Mouse (Mus musculus): ENCODE data around the gene Zfp420. TPM values are rescaled to one million over a fixed set of nuclear protein-coding genes. Genes with fewer than 3 reads are reported as not detected.

Gene Zfp420
- polyA plus RNA-seq (2014; fragmentation: Illumina TruSeq; extraction: RNeasy Lipid Tissue Mini Kit (QIAGEN cat#74804); ENCODE audit: low read depth, low replicate concordance), result 21.9 TPM

DNA sequence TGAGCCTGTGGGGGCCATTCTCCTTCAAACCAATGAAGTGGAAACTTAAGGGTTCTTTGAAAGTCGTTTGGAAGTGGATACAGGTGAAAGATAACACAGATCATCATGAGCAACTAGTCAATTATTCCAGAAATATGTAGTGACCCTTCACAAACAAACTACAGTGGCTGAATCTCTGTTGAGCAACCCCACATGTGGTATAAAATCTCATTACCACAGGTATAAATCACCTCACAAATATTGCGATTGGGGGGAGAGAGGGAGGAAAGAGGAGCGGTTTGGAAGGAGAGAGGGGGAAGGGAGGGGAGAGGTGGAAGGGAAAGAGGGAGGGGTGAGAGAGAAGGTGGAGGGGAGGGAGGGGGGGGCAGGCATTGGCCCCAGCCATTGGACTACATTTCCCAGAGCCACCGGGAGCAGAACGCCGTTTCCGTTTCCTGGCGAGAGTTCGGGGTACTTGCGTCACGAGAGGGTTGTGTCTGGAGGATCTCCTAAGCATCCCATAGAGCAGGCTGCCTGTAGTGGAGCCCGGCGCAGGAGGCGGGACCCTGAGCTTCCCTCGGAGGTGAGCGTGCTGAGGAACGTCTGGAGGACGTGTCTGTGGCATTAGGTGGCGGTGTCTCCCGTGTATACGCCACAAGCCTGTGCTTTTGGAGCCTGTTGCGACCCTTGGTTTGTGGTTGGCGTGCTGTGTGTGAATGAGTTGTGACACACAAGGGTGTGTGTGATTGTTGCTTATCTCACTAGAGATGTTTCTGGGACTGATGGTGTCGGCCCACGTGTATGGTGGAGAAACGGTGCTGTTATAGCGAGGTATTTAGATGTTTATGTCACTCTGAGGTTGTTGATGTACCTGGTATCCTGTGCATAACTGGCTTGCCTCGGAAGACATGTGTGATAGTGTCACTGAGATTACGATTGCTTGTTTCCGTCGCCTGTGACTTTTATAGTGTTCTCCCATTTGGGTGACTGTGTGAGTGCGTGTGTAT lies at the start of gene Zfp420:
Zfp420 (plus strand) TSS at position 448 of the 986 bp plus-strand sequence.

DNA sequence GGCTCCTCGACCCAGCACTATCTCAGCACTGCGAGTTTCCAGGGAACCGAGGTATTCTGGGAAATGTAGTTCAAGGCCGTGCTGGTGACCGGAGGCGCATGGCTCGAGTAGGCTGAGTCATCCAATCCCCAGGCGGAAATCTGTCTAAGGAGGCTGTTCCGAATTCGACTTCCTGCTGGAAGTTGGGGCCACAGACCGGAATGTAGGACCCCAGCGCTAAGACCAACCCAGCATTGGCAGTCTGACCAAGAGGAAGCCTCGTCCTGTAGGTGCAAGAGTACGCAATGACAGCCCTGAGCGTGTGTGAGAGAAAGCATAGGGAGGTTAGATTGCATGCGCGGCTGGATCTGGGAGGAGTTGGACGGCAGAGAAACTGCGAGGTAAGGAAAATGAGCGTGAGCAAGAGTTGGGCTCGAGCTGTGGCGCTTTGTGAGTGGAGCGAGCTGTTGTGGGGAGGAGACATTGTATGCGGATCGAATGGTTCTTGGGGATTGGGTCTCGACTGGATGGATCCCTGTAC lies 43.8 kb upstream of the Zfp420 start, which contains the start of gene Zfp790:
Zfp790 (plus strand) TSS at position 205 of the 520 bp plus-strand sequence.

DNA sequence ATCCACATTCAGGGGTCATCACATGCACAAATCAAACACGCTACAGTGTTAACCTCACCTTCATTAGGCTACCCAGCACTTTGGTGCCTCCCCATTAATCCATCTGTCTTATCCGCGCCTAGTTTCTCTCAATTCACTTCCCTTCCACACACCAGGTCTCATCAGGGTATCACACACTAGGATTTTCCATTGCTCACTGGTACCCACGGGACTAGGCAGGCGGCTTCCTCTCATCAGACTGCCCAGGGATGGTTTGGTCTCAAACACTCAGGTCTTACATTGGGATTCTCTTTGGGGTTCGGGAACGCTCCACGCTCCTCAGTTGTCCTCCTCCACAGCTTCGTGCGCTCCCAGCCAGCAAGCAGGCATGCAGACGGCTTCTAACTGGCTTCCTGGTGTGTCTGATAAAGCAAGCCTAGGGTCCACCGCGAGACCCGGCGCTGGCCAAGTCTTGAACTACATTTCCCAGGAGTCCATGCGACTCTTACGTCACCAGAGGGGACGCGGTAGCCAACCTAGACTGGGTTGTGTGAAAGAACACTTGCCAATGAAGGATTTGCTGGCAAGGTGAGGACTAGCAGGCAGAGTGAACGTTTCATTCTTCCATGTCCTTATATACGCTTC lies 6.4 kb upstream of the Zfp420 start, which contains the start of gene Zfp940:
Zfp940 (minus strand) TSS at position 451 of the 624 bp plus-strand sequence.

DNA sequence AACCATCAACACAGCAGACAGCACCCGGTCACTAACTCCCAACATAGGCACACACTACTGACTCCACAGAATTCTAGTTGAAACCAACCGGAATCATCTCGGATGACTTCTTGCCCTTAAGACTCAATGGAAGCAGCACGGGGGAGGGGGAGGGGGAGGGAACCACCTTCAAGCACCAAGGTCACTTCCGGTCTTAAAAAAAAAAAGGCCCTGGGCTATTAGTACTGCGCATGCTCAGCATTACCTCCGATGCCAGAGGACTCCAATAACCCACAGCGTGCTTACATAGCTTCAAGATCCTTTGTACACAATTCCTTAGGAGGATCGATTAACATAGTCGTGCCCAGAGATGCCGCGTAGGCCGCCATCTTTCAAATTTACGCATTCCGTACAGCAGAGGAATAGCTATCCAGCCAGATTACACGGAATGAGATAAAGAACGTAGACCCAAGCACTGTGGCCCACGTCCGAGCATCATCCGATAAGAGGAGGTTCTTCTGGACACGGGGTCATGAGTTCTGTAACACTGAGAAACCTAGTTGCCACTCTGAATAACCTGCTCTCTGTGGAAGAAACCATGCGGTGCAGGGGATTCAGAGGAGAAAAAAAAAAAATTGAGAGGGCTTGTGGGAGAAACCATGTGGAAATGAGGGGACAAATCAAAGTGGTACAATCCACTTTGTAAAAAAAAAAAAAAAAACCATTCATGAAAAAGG lies 46.3 kb downstream of the Zfp420 start, which contains the start of gene Zfp27:
Zfp27 (minus strand) TSS at position 607 of the 716 bp plus-strand sequence.

DNA sequence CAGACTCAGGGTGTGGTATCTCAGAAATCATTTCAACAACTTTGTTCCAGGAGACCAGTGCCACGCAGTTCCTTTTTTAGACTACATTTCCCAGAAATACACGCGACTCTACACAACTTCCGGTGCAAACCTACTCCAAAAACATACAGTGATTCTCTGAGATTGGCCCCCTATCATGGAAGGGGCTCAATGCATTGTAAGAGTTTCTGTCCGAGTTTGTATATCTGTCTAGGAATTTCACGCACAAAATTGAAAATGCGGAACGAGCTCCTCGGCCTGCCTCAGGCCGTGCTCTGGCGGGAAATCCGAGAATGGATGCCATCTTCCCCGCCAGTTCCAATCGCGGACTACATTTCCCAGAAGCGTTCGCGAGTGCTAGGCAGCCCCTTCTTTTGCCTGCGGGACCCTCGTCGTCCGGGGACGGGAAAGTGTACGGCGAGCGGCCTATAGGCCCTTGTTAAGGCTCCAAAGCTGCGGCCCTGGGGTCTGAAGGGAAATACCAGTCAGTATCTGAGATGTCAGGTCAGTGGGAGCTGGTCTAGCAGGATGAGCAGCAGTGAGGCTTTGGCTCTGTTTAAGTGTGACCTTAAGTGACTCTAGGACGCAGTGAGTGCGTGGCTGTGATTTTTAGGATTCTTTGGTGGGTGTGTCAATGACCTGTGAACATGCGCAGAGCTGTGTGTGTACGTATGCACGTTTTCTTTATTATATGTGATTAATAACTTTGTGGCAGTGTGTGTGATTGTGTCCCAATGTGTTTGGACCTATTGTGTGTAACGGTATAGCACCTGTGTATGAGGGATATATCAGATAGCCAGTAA lies 48.6 kb downstream of the Zfp420 start, which contains the start of gene Zfp383:
Zfp383 (plus strand) TSS at position 94 of the 821 bp plus-strand sequence.

Other genes starting within 250 kb of the Zfp420 start
- not detected for gene Catsperg2, start 132.9 kb upstream of the Zfp420 start, polyA plus RNA-seq (2014; fragmentation: Illumina TruSeq; extraction: RNeasy Lipid Tissue Mini Kit (QIAGEN cat#74804); ENCODE audit: low read depth, low replicate concordance)
- 14.6 TPM for gene Zfp84, start 91.4 kb upstream of the Zfp420 start, polyA plus RNA-seq (2014; fragmentation: Illumina TruSeq; extraction: RNeasy Lipid Tissue Mini Kit (QIAGEN cat#74804); ENCODE audit: low read depth, low replicate concordance)
- gene Zfp30, start 76.0 kb upstream of the Zfp420 start, polyA plus RNA-seq (2014; fragmentation: Illumina TruSeq; extraction: RNeasy Lipid Tissue Mini Kit (QIAGEN cat#74804); ENCODE audit: low read depth, low replicate concordance), result 0.91 TPM
- 10.7 TPM for gene Zfp790, start 43.9 kb upstream of the Zfp420 start, polyA plus RNA-seq (2014; fragmentation: Illumina TruSeq; extraction: RNeasy Lipid Tissue Mini Kit (QIAGEN cat#74804); ENCODE audit: low read depth, low replicate concordance)
- gene Zfp940, start 6.3 kb upstream of the Zfp420 start, polyA plus RNA-seq (2014; fragmentation: Illumina TruSeq; extraction: RNeasy Lipid Tissue Mini Kit (QIAGEN cat#74804); ENCODE audit: low read depth, low replicate concordance), result 2.3 TPM
- 5.2 TPM for gene Zfp27, start 46.6 kb downstream of the Zfp420 start, polyA plus RNA-seq (2014; fragmentation: Illumina TruSeq; extraction: RNeasy Lipid Tissue Mini Kit (QIAGEN cat#74804); ENCODE audit: low read depth, low replicate concordance)
- 8.7 TPM for gene Zfp383, start 48.2 kb downstream of the Zfp420 start, polyA plus RNA-seq (2014; fragmentation: Illumina TruSeq; extraction: RNeasy Lipid Tissue Mini Kit (QIAGEN cat#74804); ENCODE audit: low read depth, low replicate concordance)
- 5.9 TPM for gene Zfp74, start 94.1 kb downstream of the Zfp420 start, polyA plus RNA-seq (2014; fragmentation: Illumina TruSeq; extraction: RNeasy Lipid Tissue Mini Kit (QIAGEN cat#74804); ENCODE audit: low read depth, low replicate concordance)
- 6.9 TPM for gene Zfp568, start 124.0 kb downstream of the Zfp420 start, polyA plus RNA-seq (2014; fragmentation: Illumina TruSeq; extraction: RNeasy Lipid Tissue Mini Kit (QIAGEN cat#74804); ENCODE audit: low read depth, low replicate concordance)
- 5.6 TPM for gene Zfp14, start 191.4 kb downstream of the Zfp420 start, polyA plus RNA-seq (2014; fragmentation: Illumina TruSeq; extraction: RNeasy Lipid Tissue Mini Kit (QIAGEN cat#74804); ENCODE audit: low read depth, low replicate concordance)
- gene Zfp82, start 212.9 kb downstream of the Zfp420 start, polyA plus RNA-seq (2014; fragmentation: Illumina TruSeq; extraction: RNeasy Lipid Tissue Mini Kit (QIAGEN cat#74804); ENCODE audit: low read depth, low replicate concordance), result 3.4 TPM
- gene Gm26920, start 230.4 kb downstream of the Zfp420 start, polyA plus RNA-seq (2014; fragmentation: Illumina TruSeq; extraction: RNeasy Lipid Tissue Mini Kit (QIAGEN cat#74804); ENCODE audit: low read depth, low replicate concordance), result not detected
- gene Zfp566, start 230.5 kb downstream of the Zfp420 start, polyA plus RNA-seq (2014; fragmentation: Illumina TruSeq; extraction: RNeasy Lipid Tissue Mini Kit (QIAGEN cat#74804); ENCODE audit: low read depth, low replicate concordance), result 3.4 TPM
- 139 TPM for gene Zfp260, start 234.8 kb downstream of the Zfp420 start, polyA plus RNA-seq (2014; fragmentation: Illumina TruSeq; extraction: RNeasy Lipid Tissue Mini Kit (QIAGEN cat#74804); ENCODE audit: low read depth, low replicate concordance)

Data from sigmoid colon, adult 10 weeks (tissue).